Mouse (Mus musculus) embryonic facial prominence, embryonic 13.5 days (tissue): ENCODE measurements around the gene Ankrd35. TPM values are rescaled to one million over a fixed set of nuclear protein-coding genes. Genes with fewer than 3 reads are reported as not detected.

ENCODE experiments used
- ATAC-seq: fragments of 200-750 bp; cut with Nextera tagmentation; 2 replicates; pipeline ENCODE4 v1.8.0; 2017; ENCODE audit warnings: low read depth; ENCODE audit not compliant: insufficient number of reproducible peaks, insufficient read depth, low FRiP score, low TSS enrichment
- H3K27ac ChIP-seq: fragments of 300-500 bp; sonication (generic); 2 replicates; pipeline ENCODE4 v1.5.1; 2015; ENCODE audit warnings: moderate library complexity, mild to moderate bottlenecking, inconsistent platforms
- H3K27me3 ChIP-seq: fragments of 300-500 bp; sonication (generic); 2 replicates; pipeline ENCODE4 v1.6.1; 2015; ENCODE audit warnings: mild to moderate bottlenecking, inconsistent platforms
- H3K36me3 ChIP-seq: fragments of 300-500 bp; sonication (generic); 2 replicates; pipeline ENCODE4 v1.6.1; 2015; ENCODE audit warnings: mild to moderate bottlenecking, inconsistent platforms
- H3K4me1 ChIP-seq: fragments of 300-500 bp; sonication (generic); 2 replicates; pipeline ENCODE4 v1.6.1; 2015; ENCODE audit warnings: inconsistent platforms
- H3K4me2 ChIP-seq: fragments of 300-500 bp; sonication (generic); 2 replicates; pipeline ENCODE4 v1.6.1; 2015; ENCODE audit warnings: moderate library complexity, mild to moderate bottlenecking, inconsistent platforms
- H3K4me3 ChIP-seq: fragments of 300-500 bp; sonication (generic); 2 replicates; pipeline ENCODE4 v1.5.1; 2015; ENCODE audit warnings: mild to moderate bottlenecking, inconsistent platforms
- H3K9ac ChIP-seq: fragments of 300-500 bp; sonication (generic); 2 replicates; pipeline ENCODE4 v1.6.1; 2015; ENCODE audit warnings: mild to moderate bottlenecking, inconsistent platforms
- H3K9me3 ChIP-seq: fragments of 300-500 bp; sonication (generic); 2 replicates; pipeline ENCODE4 v1.6.1; 2016; ENCODE audit warnings: inconsistent platforms
- WGBS: fragments of 180-500 bp; shearing (Covaris S2); methylation state at CpG from one replicate; pipeline ENCODE4 v1.1.7; 2015; ENCODE audit warnings: mixed read lengths; 5-methylcytosine and 5-hydroxymethylcytosine counted together
- polyA plus RNA-seq: library from polyadenylated mRNA; unstranded; fragments of >200 nt; fragmentation: Nextera tagmentation; extraction: Ambion mirVana; gene quantifications from 2 replicates; pipeline ENCODE4 v1.2.1, GENCODE M21; 2015

Ankrd35 gene
- polyA plus RNA-seq, 1 experiment from 2014 or later: 2.1 TPM

- Histone ChIP-seq H3K4me3 (no peak overlapping the region), H3K36me3 (no peaks in the 10 kb centered on the region), H3K9me3 (no peaks in the 10 kb centered on the region), H3K27me3 (no peaks in the 10 kb centered on the region), H3K4me2 (no peak overlapping the region), H3K9ac (no peak overlapping the region), H3K27ac (no peak overlapping the region), H3K4me1 (peaks cover 22% of the 10 kb centered on the region)
- no peak for ATAC-seq
- WGBS: 74% methylated on average over 1 of the region's 1 CpGs
These were observed 23.6 kb downstream of the Ankrd35 start for GRCm38 (mm10) chr3:96693579-96693978.

GRCm38 (mm10) chr3:96696198-96696765, 26.4 kb downstream of the Ankrd35 start, which contains the start of gene Pias3:
Pias3 (plus strand) TSS chr3:96696384.
- Histone ChIP-seq H3K27ac (peak within 1 kb of the TSS; percentile 95), H3K4me3 (peak within 1 kb of the TSS; percentile 86)

GRCm38 (mm10) chr3:96696766-96697732, 27.1 kb downstream of the Ankrd35 start:
- Histone ChIP-seq H3K4me2 (peak overlapping the region; percentile 76), H3K9me3 (no peaks in the 10 kb centered on the region), H3K4me1 (peaks cover 25% of the 10 kb centered on the region), H3K4me3 (peak overlapping the region; percentile 86), H3K36me3 (peaks cover 31% of the 10 kb centered on the region), H3K27me3 (no peaks in the 10 kb centered on the region), H3K9ac (peak overlapping the region; percentile 87), H3K27ac (peak overlapping the region; percentile 95)
- WGBS: under 1% methylated on average over 70 of the region's 85 CpGs
- ATAC-seq: peak; percentile 91

More at GRCm38 (mm10) chr3:96696198-96696765, 26.4 kb downstream of the Ankrd35 start, which contains the start of gene Pias3:
- no peaks in the 10 kb centered on the region for H3K9me3 ChIP-seq
- H3K4me1 ChIP-seq: peaks cover 25% of the 10 kb centered on the region
- no peaks in the 10 kb centered on the region for H3K27me3 ChIP-seq
- under 1% methylated on average over 35 of the region's 35 CpGs for WGBS
- peak within 1 kb of the TSS; percentile 87 for H3K9ac ChIP-seq
- H3K36me3 ChIP-seq: peaks cover 23% of the 10 kb centered on the region
- peak within 1 kb of the TSS; percentile 76 for H3K4me2 ChIP-seq
- ATAC-seq: peak; percentile 75

- Histone ChIP-seq H3K4me2 (peak overlapping the region; percentile 7; the same call in 1 of the 2 replicates), H3K9ac (peak overlapping the region; percentile 49; the same call in 1 of the 2 replicates), H3K27ac (no peak overlapping the region), H3K4me1 (peaks cover 25% of the 10 kb centered on the region), H3K9me3 (no peaks in the 10 kb centered on the region), H3K36me3 (peaks cover 49% of the 10 kb centered on the region), H3K27me3 (no peaks in the 10 kb centered on the region), H3K4me3 (no peak overlapping the region)
- no peak for ATAC-seq
- 47% methylated on average over 19 of the region's 19 CpGs for WGBS
These were observed 29.2 kb downstream of the Ankrd35 start for GRCm38 (mm10) chr3:96698993-96699690.

- ATAC-seq: no peak
- Histone ChIP-seq H3K9ac (no peak overlapping the region), H3K27me3 (no peaks in the 10 kb centered on the region), H3K4me1 (peaks cover 25% of the 10 kb centered on the region), H3K9me3 (no peaks in the 10 kb centered on the region), H3K4me2 (no peak overlapping the region), H3K27ac (no peak overlapping the region), H3K4me3 (no peak overlapping the region), H3K36me3 (peaks cover 62% of the 10 kb centered on the region)
- 57% methylated on average over 7 of the region's 7 CpGs for WGBS
These were observed 30.4 kb downstream of the Ankrd35 start for GRCm38 (mm10) chr3:96700376-96700775.

GRCm38 (mm10) chr3:96701003-96701402, 31.1 kb downstream of the Ankrd35 start:
- no peaks in the 10 kb centered on the region for H3K27me3 ChIP-seq
- H3K36me3 ChIP-seq: peaks cover 68% of the 10 kb centered on the region
- no peak overlapping the region for H3K4me3 ChIP-seq
- peaks cover 20% of the 10 kb centered on the region for H3K4me1 ChIP-seq
- no peak for ATAC-seq
- no peaks in the 10 kb centered on the region for H3K9me3 ChIP-seq
- no peak overlapping the region for H3K4me2 ChIP-seq
- no peak overlapping the region for H3K27ac ChIP-seq
- H3K9ac ChIP-seq: no peak overlapping the region
- 83% methylated on average over 4 of the region's 4 CpGs for WGBS

- no peaks in the 10 kb centered on the region for H3K9me3 ChIP-seq
- ATAC-seq: no peak
- H3K36me3 ChIP-seq: peaks cover 61% of the 10 kb centered on the region
- H3K4me1 ChIP-seq: peaks cover 7% of the 10 kb centered on the region; the same call in 1 of the 2 replicates
- H3K9ac ChIP-seq: no peak overlapping the region
- peaks cover 5% of the 10 kb centered on the region; the same call in 1 of the 2 replicates for H3K27me3 ChIP-seq
- no peak overlapping the region for H3K4me2 ChIP-seq
- no peak overlapping the region for H3K27ac ChIP-seq
- no peak overlapping the region for H3K4me3 ChIP-seq
- WGBS: 64% methylated on average over 11 of the region's 11 CpGs
These were observed 34.8 kb downstream of the Ankrd35 start for GRCm38 (mm10) chr3:96704778-96705177.

- Histone ChIP-seq H3K27me3 (peaks cover 5% of the 10 kb centered on the region; the same call in 1 of the 2 replicates), H3K9ac (no peak overlapping the region; the same call in 1 of the 2 replicates), H3K36me3 (peaks cover 60% of the 10 kb centered on the region), H3K9me3 (no peaks in the 10 kb centered on the region), H3K4me2 (no peak overlapping the region), H3K4me3 (no peak overlapping the region), H3K4me1 (peaks cover 7% of the 10 kb centered on the region; the same call in 1 of the 2 replicates), H3K27ac (no peak overlapping the region)
- WGBS: 88% methylated on average over 11 of the region's 11 CpGs
- ATAC-seq: no peak
These were observed 36.3 kb downstream of the Ankrd35 start for GRCm38 (mm10) chr3:96706217-96706616.

- no peaks in the 10 kb centered on the region for H3K9me3 ChIP-seq
- H3K4me1 ChIP-seq: peaks cover 7% of the 10 kb centered on the region; the same call in 1 of the 2 replicates
- no peak overlapping the region for H3K9ac ChIP-seq
- H3K27ac ChIP-seq: no peak overlapping the region
- no peak overlapping the region for H3K4me2 ChIP-seq
- 76% methylated on average over 7 of the region's 7 CpGs for WGBS
- no peak for ATAC-seq
- H3K36me3 ChIP-seq: peaks cover 60% of the 10 kb centered on the region
- H3K4me3 ChIP-seq: no peak overlapping the region
- H3K27me3 ChIP-seq: peaks cover 5% of the 10 kb centered on the region; the same call in 1 of the 2 replicates
These were observed 37.1 kb downstream of the Ankrd35 start for GRCm38 (mm10) chr3:96706984-96707383.

GRCm38 (mm10) chr3:96707903-96708683, 38.2 kb downstream of the Ankrd35 start, which contains the start of gene Nudt17:
Nudt17 (minus strand) TSS chr3:96708562.
- Histone ChIP-seq H3K9ac (peak within 1 kb of the TSS; percentile 82), H3K9me3 (no peaks in the 10 kb centered on the region), H3K27me3 (peaks cover 5% of the 10 kb centered on the region; the same call in 1 of the 2 replicates), H3K4me1 (peaks cover 7% of the 10 kb centered on the region; the same call in 1 of the 2 replicates), H3K4me2 (peak within 1 kb of the TSS; percentile 93), H3K27ac (no peak within 1 kb of the TSS; the same call in 1 of the 2 replicates), H3K4me3 (peak within 1 kb of the TSS; percentile 58), H3K36me3 (peaks cover 62% of the 10 kb centered on the region)
- ATAC-seq: peak; percentile 59; the same call in 1 of the 2 replicates
- WGBS: 5% methylated on average over 42 of the region's 42 CpGs
